Mouse (Mus musculus) liver, adult 2 months (tissue): ENCODE measurements around the gene Rcn2. TPM values are rescaled to one million over a fixed set of nuclear protein-coding genes. Genes with fewer than 3 reads are reported as not detected.
"Not testable (repeated sequence)": the region's sequence is repeated elsewhere in the genome, so short reads cannot be mapped to it uniquely, and the experiment has no call there.

Experiments
- DNase-seq: peaks from one replicate; pipeline ENCODE4 v3.0.0-alpha.2; 2011; ENCODE audit warnings: low read depth, low spot score; ENCODE audit errors: extremely low read depth
- H3K27ac ChIP-seq: fragments of 200-500 bp; replicated peaks from 2 replicates; pipeline ENCODE4 v1.5.1; 2012; ENCODE audit warnings: low read depth, mild to moderate bottlenecking, control low read depth, inconsistent platforms, low read length; ENCODE audit not compliant: insufficient read depth
- H3K27me3 ChIP-seq: fragments of 200-500 bp; 2 replicates; pipeline ENCODE4 v1.6.1; 2012; ENCODE audit warnings: mild to moderate bottlenecking, moderate library complexity, low read length, inconsistent platforms; ENCODE audit not compliant: control insufficient read depth, insufficient read depth
- H3K36me3 ChIP-seq: fragments of 200-500 bp; 2 replicates; pipeline ENCODE4 v1.6.1; 2012; ENCODE audit warnings: low read length, inconsistent platforms; ENCODE audit not compliant: control insufficient read depth, insufficient read depth
- H3K4me1 ChIP-seq: fragments of 200-500 bp; 2 replicates; pipeline ENCODE4 v1.6.1; 2011; ENCODE audit warnings: low read length; ENCODE audit not compliant: control insufficient read depth, insufficient read depth
- H3K4me3 ChIP-seq: fragments of 200-500 bp; 2 replicates; pipeline ENCODE4 v1.5.1; 2011; ENCODE audit warnings: low read depth, mild to moderate bottlenecking, control low read depth, low read length, moderate library complexity; ENCODE audit not compliant: insufficient read depth
- H3K79me2 ChIP-seq: fragments of 200-500 bp; 2 replicates; pipeline ENCODE4 v1.6.1; 2012; ENCODE audit warnings: inconsistent platforms, mild to moderate bottlenecking, low read length, moderate library complexity; ENCODE audit not compliant: control insufficient read depth, insufficient read depth
- H3K9ac ChIP-seq: fragments of 200-500 bp; 2 replicates; pipeline ENCODE4 v1.6.1; 2012; ENCODE audit warnings: low read depth, mild to moderate bottlenecking, control low read depth, inconsistent platforms, low read length
- CTCF ChIP-seq: fragments of 200-500 bp; IDR thresholded peaks from 2 replicates; pipeline ENCODE4 v1.5.1; 2011; ENCODE audit warnings: low read depth, low read length, control low read depth
- POLR2A ChIP-seq: fragments of 200-500 bp; IDR thresholded peaks from 2 replicates; pipeline ENCODE4 v1.6.1; 2011; ENCODE audit warnings: low read length, control low read depth; ENCODE audit not compliant: insufficient read depth; ENCODE audit errors: extremely low read depth
- WGBS: fragments of 180-500 bp; shearing (Covaris S2); methylation state at CpG from one replicate; pipeline ENCODE4 v1.1.7; 2018; 5-methylcytosine and 5-hydroxymethylcytosine counted together
- polyA plus RNA-seq: library from polyadenylated mRNA; depleted of rRNA; stranded (reverse); fragments of >200 nt; gene quantifications from 2 replicates; pipeline ENCODE4 v1.2.3, GENCODE M21; 2012; rRNA removed
- total RNA-seq: library from RNA; depleted of rRNA; stranded (reverse); fragments of >200 nt; gene quantifications from 2 replicates; pipeline ENCODE4 v1.2.3, GENCODE M21; 2014; rRNA removed

Gene Rcn2
- total RNA-seq (9.0 and 10.1 TPM in 2 replicates), polyA plus RNA-seq (6.5 and 6.6 TPM in 2 replicates)

DNA sequence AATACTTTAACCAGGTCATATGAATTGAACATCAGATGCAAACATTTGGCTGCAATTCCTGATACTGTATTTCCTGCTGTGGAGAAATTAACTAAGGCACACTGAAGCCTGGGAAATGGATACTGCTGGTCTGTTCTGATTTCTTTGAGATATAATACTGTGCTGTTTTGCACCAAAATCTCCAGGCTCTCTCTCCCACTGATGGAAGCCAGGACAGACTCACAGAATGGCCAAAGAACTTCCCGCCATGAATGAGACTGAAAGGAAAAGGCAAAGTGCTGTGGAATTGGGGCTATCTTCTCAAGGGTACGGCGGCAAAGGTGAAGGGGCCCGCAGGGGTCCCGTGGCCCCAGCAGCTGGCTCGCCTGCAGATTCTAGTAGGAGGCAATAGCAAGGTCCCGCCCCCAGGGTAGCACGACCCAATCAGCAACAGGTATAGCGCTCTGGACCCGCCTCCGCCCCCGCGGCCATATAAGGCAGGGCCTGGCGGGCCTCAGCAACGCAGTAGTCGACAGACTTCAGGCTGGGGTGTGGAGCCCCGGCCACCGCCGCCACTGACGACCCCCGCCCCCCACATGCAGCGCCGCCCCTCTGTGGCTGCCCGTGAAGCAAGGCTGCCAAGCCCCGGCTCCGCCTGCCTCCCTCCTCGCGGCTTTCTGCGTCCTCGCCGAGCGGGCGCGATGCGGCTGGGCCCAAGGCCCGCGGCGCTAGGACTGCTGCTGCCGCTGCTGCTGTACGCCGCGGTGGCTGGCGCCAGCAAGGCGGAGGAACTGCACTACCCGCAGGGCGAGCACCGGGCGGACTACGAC, at the start of gene Rcn2:
TSS of gene Rcn2 (plus strand) at position 474 of the 809 bp plus-strand sequence.
- DNase-seq = peak; percentile 74
- H3K36me3 ChIP-seq = no peaks in the 10 kb centered on the region
- H3K4me1 ChIP-seq = peaks cover 4% of the 10 kb centered on the region
- peak within 1 kb of the TSS; percentile 91 for H3K9ac ChIP-seq
- peak within 1 kb of the TSS; percentile 70 for H3K4me3 ChIP-seq
- no peaks in the 10 kb centered on the region for H3K79me2 ChIP-seq
- no peak within 1 kb of the TSS; the same call in 1 of the 2 replicates for H3K27ac ChIP-seq
- under 1% methylated on average over 49 of the region's 49 CpGs for WGBS
- H3K27me3 ChIP-seq = no peaks in the 10 kb centered on the region
- TF ChIP-seq POLR2A (peak; percentile 72), CTCF (no peak; the same call in 1 of the 2 replicates)

DNA sequence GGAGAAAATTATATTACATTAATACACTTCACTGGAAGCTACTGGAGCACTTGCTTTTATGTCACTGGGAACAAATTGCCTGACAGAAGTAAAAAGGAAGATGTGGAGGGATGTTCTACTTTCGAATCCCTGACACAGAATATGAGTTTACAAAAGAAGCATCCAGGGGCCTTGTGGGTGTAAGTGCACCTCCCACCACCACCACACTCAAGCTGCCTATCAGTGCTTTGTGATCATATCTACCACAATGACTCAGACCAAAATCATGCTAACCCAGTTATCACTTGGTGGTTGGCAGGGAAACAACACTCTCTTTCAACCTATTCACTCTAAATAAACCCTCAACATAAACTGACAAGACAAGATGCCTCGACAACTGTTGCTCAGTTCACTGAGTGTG, 37.0 kb upstream of the Rcn2 start:
- 47% methylated on average over 2 of the region's 2 CpGs for WGBS
- not testable (repeated sequence) for H3K27ac ChIP-seq, H3K36me3 ChIP-seq, H3K27me3 ChIP-seq, DNase-seq, H3K4me3 ChIP-seq, H3K9ac ChIP-seq, H3K4me1 ChIP-seq, H3K79me2 ChIP-seq

DNA sequence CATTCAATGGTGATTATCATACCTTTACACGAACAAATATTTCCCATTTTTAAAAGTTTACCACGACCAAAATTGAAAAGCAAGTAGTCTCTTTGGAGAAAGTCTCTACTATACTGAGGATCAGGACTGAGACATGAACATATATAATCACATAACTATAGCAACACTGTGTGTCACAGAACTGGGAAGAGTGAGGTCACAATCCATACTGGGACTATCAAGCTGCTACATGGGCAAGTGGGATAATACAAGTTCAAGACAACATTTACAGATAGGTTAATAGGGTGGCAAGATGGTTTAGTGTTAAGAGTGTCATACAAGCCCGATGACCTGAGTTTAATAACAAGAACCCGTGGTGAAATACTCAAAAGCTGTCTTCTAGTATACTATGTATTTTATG, 31.2 kb upstream of the Rcn2 start, which contains the start of gene 4930563M21Rik:
TSS of gene 4930563M21Rik (minus strand) at position 101 of the 400 bp plus-strand sequence.
- TF ChIP-seq CTCF = no peak
- TF ChIP-seq POLR2A = no peak

DNA sequence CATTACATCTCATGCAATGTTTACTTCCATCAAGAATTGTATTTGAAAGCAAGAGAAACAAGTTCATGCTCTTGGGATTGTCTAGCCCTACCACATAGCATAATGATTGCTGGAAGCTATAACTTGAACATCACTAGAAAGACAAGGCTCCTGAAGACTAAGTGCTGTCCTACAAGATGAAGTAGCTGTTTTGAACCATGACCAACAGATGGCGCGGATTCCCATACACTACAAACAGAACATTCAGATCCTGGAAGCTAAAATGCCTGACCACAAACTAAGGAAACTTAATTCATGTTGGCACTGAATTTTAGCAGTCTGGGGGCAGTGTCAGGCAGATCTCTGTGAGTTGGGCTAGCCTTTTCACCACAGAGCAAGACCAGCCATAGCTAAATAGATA, 16.9 kb upstream of the Rcn2 start:
- no peak overlapping the region for H3K9ac ChIP-seq
- H3K4me1 ChIP-seq = no peaks in the 10 kb centered on the region
- no peaks in the 10 kb centered on the region for H3K36me3 ChIP-seq
- H3K79me2 ChIP-seq = no peaks in the 10 kb centered on the region
- WGBS = 54% methylated on average over 2 of the region's 2 CpGs
- TF ChIP-seq POLR2A = no peak
- TF ChIP-seq CTCF = no peak
- no peak overlapping the region for H3K27ac ChIP-seq
- DNase-seq = no peak
- no peaks in the 10 kb centered on the region for H3K27me3 ChIP-seq
- no peak overlapping the region for H3K4me3 ChIP-seq

More for the DNA sequence above, 31.2 kb upstream of the Rcn2 start, which contains the start of gene 4930563M21Rik:
- Histone ChIP-seq H3K4me1 (no peaks in the 10 kb centered on the region), H3K27ac (no peak within 1 kb of the TSS), H3K27me3 (no peaks in the 10 kb centered on the region), H3K4me3 (no peak within 1 kb of the TSS), H3K9ac (no peak within 1 kb of the TSS), H3K36me3 (no peaks in the 10 kb centered on the region), H3K79me2 (no peaks in the 10 kb centered on the region)
- WGBS = 69% methylated on average over 4 of the region's 4 CpGs
- no peak for DNase-seq

DNA sequence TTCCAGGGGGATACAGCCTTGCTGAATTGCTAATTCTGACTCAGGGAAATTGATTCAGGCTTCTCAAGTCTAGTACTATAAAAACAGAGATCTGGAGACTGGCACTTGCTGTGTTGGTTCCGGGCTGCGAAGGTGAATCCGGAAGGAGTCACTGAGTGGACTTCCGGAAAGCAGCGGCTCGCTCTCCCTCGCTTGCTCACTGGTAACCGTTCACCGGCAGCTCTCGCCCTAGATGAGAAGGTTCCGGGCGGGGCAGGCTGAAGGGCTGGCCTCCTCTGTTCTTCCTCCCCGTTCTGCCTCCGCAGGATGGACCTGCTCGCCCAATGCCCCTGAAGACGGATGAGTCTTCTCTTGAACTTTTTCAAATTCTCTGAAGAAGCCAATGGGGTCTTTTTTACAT, 14.4 kb upstream of the Rcn2 start:
- DNase-seq = no peak
- Histone ChIP-seq H3K9ac (no peak overlapping the region), H3K27me3 (no peaks in the 10 kb centered on the region), H3K4me1 (no peaks in the 10 kb centered on the region; the same call in 1 of the 2 replicates), H3K4me3 (peak overlapping the region; percentile 31; the same call in 1 of the 2 replicates), H3K79me2 (no peaks in the 10 kb centered on the region), H3K27ac (no peak overlapping the region), H3K36me3 (no peaks in the 10 kb centered on the region)
- TF ChIP-seq CTCF (no peak), POLR2A (no peak)
- 78% methylated on average over 16 of the region's 16 CpGs for WGBS

DNA sequence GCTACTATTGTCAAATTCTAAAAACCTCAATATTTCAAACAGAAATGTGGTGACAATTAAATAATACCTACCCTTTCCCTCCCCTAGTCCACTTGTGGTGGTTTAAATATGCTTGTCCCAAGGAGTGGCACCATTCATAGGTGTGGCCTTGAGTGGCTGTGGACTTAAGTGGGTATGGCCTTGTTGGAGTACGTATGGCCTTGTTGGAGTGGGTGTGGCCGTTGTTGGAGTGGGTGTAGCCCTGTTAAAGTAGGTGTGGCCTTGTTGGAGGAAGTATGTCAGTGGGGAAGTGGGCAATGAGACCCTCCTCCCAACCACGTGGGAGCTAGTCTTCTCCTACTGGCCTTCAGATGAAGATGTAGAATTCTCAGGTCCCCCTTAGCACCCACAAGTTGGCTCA, 9.4 kb upstream of the Rcn2 start:
- 73% methylated on average over 3 of the region's 3 CpGs for WGBS
- no peak for DNase-seq
- Histone ChIP-seq H3K36me3 (no peaks in the 10 kb centered on the region), H3K9ac (no peak overlapping the region), H3K4me1 (no peaks in the 10 kb centered on the region; the same call in 1 of the 2 replicates), H3K27ac (no peak overlapping the region), H3K27me3 (no peaks in the 10 kb centered on the region), H3K4me3 (no peak overlapping the region), H3K79me2 (no peaks in the 10 kb centered on the region)
- no peak for TF ChIP-seq CTCF
- TF ChIP-seq POLR2A = no peak
